ENCODE assay signal across 12 mouse cellular contexts in the genomic region with DNA sequence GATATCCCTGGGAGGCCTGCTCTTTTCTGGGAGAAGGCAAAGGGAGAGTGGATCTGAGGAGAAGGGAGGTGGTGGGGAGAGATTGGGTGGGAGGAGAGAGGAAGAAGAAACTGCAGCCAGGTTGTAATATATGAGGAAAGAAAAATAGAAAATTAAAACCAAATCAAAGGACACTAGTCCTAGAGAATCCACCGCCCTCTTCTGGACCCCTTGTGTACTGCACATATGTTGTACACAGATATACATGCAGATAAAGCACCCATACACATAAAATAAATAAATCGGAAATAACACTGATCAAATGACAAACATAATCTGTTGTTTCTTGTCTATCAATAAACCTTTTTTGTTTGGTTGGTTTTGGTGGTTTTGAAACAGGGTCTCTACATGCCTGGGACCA. TPM values are rescaled to one million over a fixed set of nuclear protein-coding genes. Genes with fewer than 3 reads are reported as not detected.
DNase-seq lines count a peak whose midpoint lies in the region; ATAC-seq and TF ChIP-seq lines count a peak whose summit lies in the region.
"Had no signal": no experiment of that assay in that cellular context is flagged by ENCODE, and none has a peak within 500 bp of the region (broad histone marks: within the 10 kb centered on the region; RNA-seq: fewer than 3 reads in every experiment).

No protein-coding gene starts in this region.

- TF ChIP-seq CTCF in kidney, postnatal 0 days (IDR thresholded peaks at IDR 0.05; ENCODE audit: low read depth): peak; percentile 31; the same call in 1 of the 2 replicates

- no peaks in the 10 kb centered on the region for H3K9me3 ChIP-seq in kidney, postnatal 0 days (replicated peaks; ENCODE audit: low read length)
- H3K9me3 ChIP-seq: forebrain, embryonic 15.5 days; heart, embryonic 13.5 days; stomach, embryonic 15.5 days had no signal

- no peak for DNase-seq in kidney, postnatal 0 days (ENCODE audit: low spot score)
- no peak for DNase-seq in kidney, postnatal 14 days
- peak; percentile 30 for DNase-seq in right cerebral cortex, postnatal 4 days
- no peak for DNase-seq in right cerebral cortex, postnatal 36 days (ENCODE audit: low spot score in 2 of 2)
- no peak for DNase-seq in adrenal gland, postnatal 36 days

- H3K9ac ChIP-seq in kidney, postnatal 0 days (ENCODE audit: low read depth, low read length): no peak overlapping the region
- H3K9ac ChIP-seq: forebrain, embryonic 15.5 days; heart, embryonic 13.5 days; stomach, embryonic 15.5 days had no signal

- WGBS in kidney, postnatal 0 days: 66% methylated on average over 2 of the region's 2 CpGs

- no peak overlapping the region for H3K4me2 ChIP-seq in kidney, postnatal 0 days (ENCODE audit: low read length)
- H3K4me2 ChIP-seq: forebrain, embryonic 15.5 days; heart, embryonic 13.5 days; stomach, embryonic 15.5 days had no signal

- H3K4me3 ChIP-seq in kidney, postnatal 0 days (replicated peaks; ENCODE audit: low read depth, low read length): no peak overlapping the region
- H3K4me3 ChIP-seq: forebrain, embryonic 15.5 days; heart, embryonic 13.5 days; stomach, embryonic 15.5 days had no signal

- no peaks in the 10 kb centered on the region for H3K27me3 ChIP-seq in kidney, postnatal 0 days (ENCODE audit: insufficient read depth, low read length)
- H3K27me3 ChIP-seq: forebrain, embryonic 15.5 days; heart, embryonic 13.5 days; stomach, embryonic 15.5 days had no signal

- no peaks in the 10 kb centered on the region for H3K4me1 ChIP-seq in kidney, postnatal 0 days (replicated peaks; ENCODE audit: insufficient read depth, low read length)
- H3K4me1 ChIP-seq: heart, embryonic 13.5 days; stomach, embryonic 15.5 days had no signal

- ATAC-seq in kidney, postnatal 0 days (replicated peaks; ENCODE audit: low FRiP score, low read depth): no peak
- peak; percentile 67; the same call in 1 of the 2 replicates for ATAC-seq in erythroid progenitor cell, adult 5-6 weeks (replicated peaks; ENCODE audit: low FRiP score, poor library complexity, severe bottlenecking)
- ATAC-seq in cerebellum, adult (ENCODE audit: insufficient number of reproducible peaks, low FRiP score, low TSS enrichment): no peak
- ATAC-seq: forebrain, embryonic 15.5 days had no signal

- H3K36me3 ChIP-seq in kidney, postnatal 0 days (ENCODE audit: insufficient read depth, low read length): no peaks in the 10 kb centered on the region
- H3K36me3 ChIP-seq: forebrain, embryonic 15.5 days; heart, embryonic 13.5 days; stomach, embryonic 15.5 days had no signal

- H3K27ac ChIP-seq in kidney, postnatal 0 days: no peak overlapping the region
- H3K27ac ChIP-seq: forebrain, embryonic 15.5 days; heart, embryonic 13.5 days; stomach, embryonic 15.5 days had no signal

RNA-seq across cellular contexts. Expression of a gene that starts 12.0 kb away (rescaled TPM):
- 0.11 TPM in 1 of 2 replicates, not detected in the other for polyA plus RNA-seq in kidney, postnatal 0 days (2015; fragmentation: Nextera tagmentation; extraction: Ambion mirVana)
- 5.8 and 18.4 TPM in 2 replicates for total RNA-seq in erythroid progenitor cell, adult 5-6 weeks (2015; ENCODE audit: low replicate concordance)
- total RNA-seq in erythroid progenitor cell, adult 5-6 weeks (2017; ENCODE audit: low replicate concordance): 5.7 and 7.7 TPM in 2 replicates
- total RNA-seq in adrenal gland, postnatal 36 days (2021): under 1 TPM; 0.23 to 0.46 TPM

RNA-seq across cellular contexts. Expression of a gene that starts 23.2 kb away (rescaled TPM):
- polyA plus RNA-seq in kidney, postnatal 0 days (2015; fragmentation: Nextera tagmentation; extraction: Ambion mirVana): 0.20 and 0.32 TPM in 2 replicates
- total RNA-seq in erythroid progenitor cell, adult 5-6 weeks (2015; ENCODE audit: low replicate concordance): 2.9 and 4.2 TPM in 2 replicates
- 3.5 and 16.2 TPM in 2 replicates for total RNA-seq in erythroid progenitor cell, adult 5-6 weeks (2017; ENCODE audit: low replicate concordance)
- total RNA-seq in adrenal gland, postnatal 36 days (2021): 1 to 10 TPM in 1 of 2 experiments, under 1 TPM in 1; 0.36 to 1.5 TPM
- total RNA-seq: layer of hippocampus, postnatal 14 days had no signal
- polyA plus RNA-seq: brain, embryonic 14.5 days; forebrain, embryonic 15.5 days had no signal

RNA-seq across cellular contexts. Expression of a gene that starts 28.7 kb away (rescaled TPM):
- polyA plus RNA-seq in kidney, postnatal 0 days (2015; fragmentation: Nextera tagmentation; extraction: Ambion mirVana): 0.24 and 0.28 TPM in 2 replicates
- total RNA-seq in erythroid progenitor cell, adult 5-6 weeks (2015; ENCODE audit: low replicate concordance): 7.9 and 12.6 TPM in 2 replicates
- total RNA-seq in erythroid progenitor cell, adult 5-6 weeks (2017; ENCODE audit: low replicate concordance): 2.6 and 8.1 TPM in 2 replicates
- under 1 TPM; 0.13 to 0.23 TPM for total RNA-seq in adrenal gland, postnatal 36 days (2021)
- total RNA-seq: layer of hippocampus, postnatal 14 days had no signal

RNA-seq across cellular contexts. Expression of a gene that starts 39.7 kb away (rescaled TPM):
- 0.16 and 0.32 TPM in 2 replicates for polyA plus RNA-seq in kidney, postnatal 0 days (2015; fragmentation: Nextera tagmentation; extraction: Ambion mirVana)
- total RNA-seq in erythroid progenitor cell, adult 5-6 weeks (2015; ENCODE audit: low replicate concordance): 8.0 and 24.9 TPM in 2 replicates
- total RNA-seq in erythroid progenitor cell, adult 5-6 weeks (2017; ENCODE audit: low replicate concordance): 9.3 and 19.0 TPM in 2 replicates
- not detected for total RNA-seq in adrenal gland, postnatal 36 days (2021)
- total RNA-seq: layer of hippocampus, postnatal 14 days had no signal
- polyA plus RNA-seq: forebrain, embryonic 15.5 days; heart, embryonic 13.5 days had no signal

RNA-seq across cellular contexts. Expression of a gene that starts 54.7 kb away (rescaled TPM):
- 0.08 and 0.13 TPM in 2 replicates for polyA plus RNA-seq in kidney, postnatal 0 days (2015; fragmentation: Nextera tagmentation; extraction: Ambion mirVana)
- total RNA-seq in erythroid progenitor cell, adult 5-6 weeks (2015; ENCODE audit: low replicate concordance): 1.3 and 4.3 TPM in 2 replicates
- 1.4 and 5.2 TPM in 2 replicates for total RNA-seq in erythroid progenitor cell, adult 5-6 weeks (2017; ENCODE audit: low replicate concordance)
- under 1 TPM; 0.10 to 0.17 TPM for total RNA-seq in adrenal gland, postnatal 36 days (2021)
- total RNA-seq: layer of hippocampus, postnatal 14 days had no signal
- polyA plus RNA-seq: brain, embryonic 14.5 days; forebrain, embryonic 15.5 days had no signal

Comparison
In these comparisons a context has a peak if more than half of its experiments do, and no peak if none do; other contexts are left out.
1. RNA of a gene that starts 12.0 kb away (total RNA-seq): 5.7 to 18.4 TPM in erythroid progenitor cell, adult 5-6 weeks; 0.23 to 0.46 TPM in adrenal gland, postnatal 36 days; every median in the first group is over 4 times any median in the second.